Mouse (Mus musculus) embryo, embryonic 10.5 days (tissue): ENCODE data around the gene Ankrd44.

Experiments used
- DNase-seq: peaks from one replicate; pipeline ENCODE4 v3.0.0-alpha.2; 2015; ENCODE audit warnings: low spot score

The Ankrd44 gene

GRCm38 (mm10) chr1:54809098-54809490, 117.1 kb downstream of the Ankrd44 start:
- no peak for DNase-seq

- DNase-seq = no peak
These were observed 117.6 kb downstream of the Ankrd44 start for GRCm38 (mm10) chr1:54808401-54809097.

- no peak for DNase-seq
These were observed 118.4 kb downstream of the Ankrd44 start for GRCm38 (mm10) chr1:54807832-54808231.

- DNase-seq = no peak
These were observed 119.9 kb downstream of the Ankrd44 start for GRCm38 (mm10) chr1:54806116-54806850.

- DNase-seq = no peak
These were observed 121.8 kb downstream of the Ankrd44 start for GRCm38 (mm10) chr1:54804406-54804805.

GRCm38 (mm10) chr1:54802703-54803102, 123.5 kb downstream of the Ankrd44 start:
- DNase-seq = no peak

- no peak for DNase-seq
These were observed 124.9 kb downstream of the Ankrd44 start for GRCm38 (mm10) chr1:54801256-54801655.

GRCm38 (mm10) chr1:54799421-54799820, 126.8 kb downstream of the Ankrd44 start:
- DNase-seq = no peak

GRCm38 (mm10) chr1:54798415-54798814, 127.8 kb downstream of the Ankrd44 start:
- no peak for DNase-seq

GRCm38 (mm10) chr1:54794709-54795108, 131.5 kb downstream of the Ankrd44 start:
- DNase-seq = no peak

- no peak for DNase-seq
These were observed 134.8 kb downstream of the Ankrd44 start for GRCm38 (mm10) chr1:54791406-54791805.

GRCm38 (mm10) chr1:54789327-54789960, 136.7 kb downstream of the Ankrd44 start:
- DNase-seq = no peak

- DNase-seq = no peak
These were observed 137.8 kb downstream of the Ankrd44 start for GRCm38 (mm10) chr1:54788337-54788736.

- DNase-seq = no peak
These were observed 148.0 kb downstream of the Ankrd44 start for GRCm38 (mm10) chr1:54778151-54778550.

GRCm38 (mm10) chr1:54777104-54777503, 149.1 kb downstream of the Ankrd44 start:
- DNase-seq = no peak

- DNase-seq = no peak
These were observed 150.1 kb downstream of the Ankrd44 start for GRCm38 (mm10) chr1:54776116-54776515.

GRCm38 (mm10) chr1:54772843-54773242, 153.3 kb downstream of the Ankrd44 start:
- DNase-seq = no peak

- DNase-seq = no peak
These were observed 154.7 kb downstream of the Ankrd44 start for GRCm38 (mm10) chr1:54771471-54771870.

GRCm38 (mm10) chr1:54767221-54767620, 159.0 kb downstream of the Ankrd44 start:
- DNase-seq = no peak

- no peak for DNase-seq
These were observed 160.5 kb downstream of the Ankrd44 start for GRCm38 (mm10) chr1:54765632-54766238.

- no peak for DNase-seq
These were observed 163.9 kb downstream of the Ankrd44 start for GRCm38 (mm10) chr1:54762216-54762807.

GRCm38 (mm10) chr1:54759841-54760240, 166.3 kb downstream of the Ankrd44 start:
- no peak for DNase-seq
